Mouse (Mus musculus) myocyte (in vitro differentiated cells): ENCODE results near the gene Dhrs11.

Experiments used
- MAX ChIP-seq: IDR thresholded peaks from one replicate; pipeline ENCODE4 v1.6.1; 2011; ENCODE audit warnings: low read depth, mild to moderate bottlenecking, control low read depth
- MYOG ChIP-seq, 3 experiments: IDR thresholded peaks; one replicate each; pipeline ENCODE4 v1.6.1; 2011; ENCODE audit warnings: control low read depth in 2 of 3, low read depth in 2 of 3, mild to moderate bottlenecking in 2 of 3; ENCODE audit not compliant: insufficient read length in 2 of 3, control insufficient read depth in 1 of 3, insufficient read depth in 1 of 3
- REST ChIP-seq: IDR thresholded peaks from one replicate; pipeline ENCODE4 v1.6.1; 2011; ENCODE audit warnings: mild to moderate bottlenecking, control low read depth, moderate library complexity; ENCODE audit not compliant: insufficient read depth, insufficient read length

DNA sequence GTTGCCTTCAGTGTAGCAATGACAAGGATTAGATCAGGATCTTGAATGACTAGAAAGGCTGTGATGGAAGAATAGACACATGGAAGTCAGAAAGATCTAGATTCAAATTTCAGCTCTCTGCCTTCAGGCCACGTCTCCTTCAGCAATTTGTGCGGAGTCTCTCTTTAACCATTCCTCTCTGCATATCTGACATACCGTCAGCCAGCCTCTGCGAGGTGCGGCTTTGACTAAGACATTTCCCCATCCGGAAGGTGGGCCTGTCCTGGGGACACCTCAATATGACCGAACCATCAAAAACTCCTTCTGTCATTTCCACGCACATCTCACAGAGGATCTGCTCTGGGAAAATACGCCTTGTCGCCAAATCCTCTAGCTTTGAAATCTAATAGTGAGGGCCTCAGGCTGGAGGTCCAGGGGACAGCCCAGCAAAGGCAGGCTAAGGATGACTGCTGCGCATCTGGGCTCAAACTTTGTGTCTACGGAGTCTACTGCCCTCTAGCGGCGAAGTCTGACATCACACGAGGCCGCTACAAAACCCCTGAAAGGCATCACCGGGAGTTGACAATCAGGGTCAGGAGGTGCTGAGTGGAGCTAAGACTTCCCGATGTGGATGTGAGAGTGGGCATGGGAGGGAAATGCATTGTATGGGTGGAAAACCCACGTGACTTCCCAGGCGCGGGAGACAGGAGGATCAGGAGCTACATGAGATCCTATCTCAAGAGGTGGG, 31.0 kb downstream of the Dhrs11 start:
- TF ChIP-seq MYOG (IDR thresholded peaks at IDR 0.05; ENCODE audit: control insufficient read depth in 1 of 3, insufficient read depth in 1 of 3, insufficient read length in 2 of 3, low read depth in 2 of 3) (no peak), REST (no peak), MAX (no peak)
